Mouse (Mus musculus) erythroblast, embryonic 14.5 days (primary cell): ENCODE results near the gene Ankrd6. TPM values are rescaled to one million over a fixed set of nuclear protein-coding genes. Genes with fewer than 3 reads are reported as not detected.

Source experiments
- H3K27me3 ChIP-seq: 2 replicates; pipeline ENCODE4 v1.6.1; 2012; ENCODE audit warnings: inconsistent platforms; ENCODE audit not compliant: control insufficient read depth
- H3K36me3 ChIP-seq: 2 replicates; pipeline ENCODE4 v1.6.1; 2012; ENCODE audit warnings: mild to moderate bottlenecking, inconsistent platforms; ENCODE audit not compliant: control insufficient read depth
- H3K4me1 ChIP-seq: 2 replicates; pipeline ENCODE4 v1.6.1; 2012; ENCODE audit warnings: inconsistent platforms; ENCODE audit not compliant: control insufficient read depth
- H3K4me3 ChIP-seq: replicated peaks from 2 replicates; pipeline ENCODE3; 2012; ENCODE audit warnings: moderate library complexity, mild to moderate bottlenecking, inconsistent platforms
- H3K9me3 ChIP-seq: 2 replicates; pipeline ENCODE4 v1.6.1; 2012; ENCODE audit warnings: low read length, inconsistent platforms, mixed read lengths; ENCODE audit not compliant: control insufficient read depth
- GATA1 ChIP-seq: IDR thresholded peaks from 2 replicates; pipeline ENCODE4 v1.6.1; 2012; ENCODE audit warnings: low read length, inconsistent platforms, mixed read lengths
- TAL1 ChIP-seq: IDR thresholded peaks from 3 replicates; pipeline ENCODE4 v1.6.1; 2012; ENCODE audit warnings: low read length, inconsistent platforms, mixed read lengths
- polyA plus RNA-seq: library from polyadenylated mRNA; stranded (reverse); fragments of >175 nt; gene quantifications from 2 replicates; pipeline ENCODE4 v1.2.3, GENCODE M21; 2012

Gene Ankrd6
- polyA plus RNA-seq, 1 experiment, result 0.01 TPM

DNA sequence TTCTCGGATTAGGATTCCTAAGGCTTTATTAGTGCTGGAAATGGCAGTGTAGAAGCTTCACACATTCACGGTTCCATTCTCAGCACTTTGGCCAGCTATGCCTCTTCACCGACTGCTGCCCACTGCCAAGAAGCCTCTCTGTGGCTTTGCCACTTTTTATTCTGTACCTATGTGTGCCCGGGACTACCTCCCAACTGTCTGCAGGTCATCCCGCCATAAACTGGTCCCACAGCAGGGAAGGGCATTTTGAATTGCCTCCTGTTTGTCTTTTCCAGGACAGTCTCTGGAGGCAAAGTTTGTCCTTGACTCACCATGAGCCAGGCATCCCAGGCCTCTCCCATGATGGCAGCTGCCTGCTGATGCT lies 59.9 kb downstream of the Ankrd6 start:
- H3K36me3 ChIP-seq, result no peaks in the 10 kb centered on the region
- H3K27me3 ChIP-seq, result peaks cover 10% of the 10 kb centered on the region
- H3K4me3 ChIP-seq, result no peak overlapping the region
- no peaks in the 10 kb centered on the region; the same call in 1 of the 2 replicates for H3K9me3 ChIP-seq
- TF ChIP-seq GATA1 (no peak), TAL1 (no peak)
- H3K4me1 ChIP-seq, result no peaks in the 10 kb centered on the region; the same call in 1 of the 2 replicates

DNA sequence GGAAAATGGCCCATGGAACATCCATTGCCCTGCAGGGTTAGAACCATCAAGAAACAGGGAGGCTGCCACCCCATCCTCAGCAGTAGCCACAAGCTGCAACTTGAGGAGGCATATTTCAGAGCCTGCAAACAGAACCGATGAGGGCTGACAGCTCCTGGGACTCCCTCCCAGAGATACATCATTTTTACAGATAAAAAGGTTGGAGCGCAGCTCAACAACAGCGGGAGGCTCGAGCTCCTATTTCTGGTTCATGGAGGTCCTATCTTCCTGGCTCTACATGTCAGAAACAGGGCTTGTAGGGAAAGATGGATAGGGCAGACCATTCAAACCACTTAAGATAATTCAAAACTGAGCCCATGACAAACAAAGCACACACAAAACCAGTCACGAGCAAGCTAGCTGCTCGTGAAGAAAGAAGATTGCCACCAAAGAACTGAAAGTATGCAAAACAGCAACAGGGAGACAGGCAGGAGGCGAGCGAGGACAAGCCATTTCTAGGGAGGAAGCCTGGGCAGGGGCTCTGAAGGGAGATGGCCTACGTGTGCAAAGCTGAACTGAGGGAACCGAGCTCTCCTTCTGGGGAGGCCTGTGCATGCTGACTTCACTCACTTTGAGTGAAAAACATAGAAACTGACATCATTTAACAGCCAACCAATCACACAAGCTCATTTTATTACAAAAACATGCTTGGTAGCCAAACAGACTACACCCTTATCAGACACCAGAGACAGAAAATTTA lies 60.5 kb downstream of the Ankrd6 start:
- Histone ChIP-seq H3K4me3 (no peak overlapping the region), H3K4me1 (no peaks in the 10 kb centered on the region; the same call in 1 of the 2 replicates), H3K27me3 (peaks cover 12% of the 10 kb centered on the region), H3K36me3 (no peaks in the 10 kb centered on the region), H3K9me3 (no peaks in the 10 kb centered on the region; the same call in 1 of the 2 replicates)
- no peak for TF ChIP-seq TAL1
- TF ChIP-seq GATA1, result no peak

DNA sequence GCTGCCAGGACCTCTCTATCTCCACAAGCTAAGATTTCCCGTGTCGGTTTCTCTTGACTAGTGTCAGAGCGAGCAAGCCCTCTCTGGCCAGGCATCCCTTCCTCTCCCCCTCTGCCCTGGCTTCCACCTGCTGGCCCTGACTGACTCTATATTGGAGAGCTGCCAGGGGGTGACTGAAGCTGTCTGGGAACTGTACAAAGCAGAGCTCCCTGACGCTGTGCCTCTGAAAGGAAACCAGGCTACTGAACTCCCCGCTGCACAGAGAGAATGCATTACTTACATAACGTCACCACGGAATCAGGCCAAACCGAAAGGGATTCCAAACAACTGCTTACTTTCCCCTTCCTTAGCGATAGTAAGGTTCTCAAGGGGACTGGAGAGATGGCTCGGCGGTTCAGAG lies 61.4 kb downstream of the Ankrd6 start:
- no peak for TF ChIP-seq GATA1
- no peak for TF ChIP-seq TAL1
- Histone ChIP-seq H3K4me1 (no peaks in the 10 kb centered on the region; the same call in 1 of the 2 replicates), H3K36me3 (no peaks in the 10 kb centered on the region), H3K27me3 (peaks cover 12% of the 10 kb centered on the region), H3K4me3 (no peak overlapping the region), H3K9me3 (no peaks in the 10 kb centered on the region; the same call in 1 of the 2 replicates)

DNA sequence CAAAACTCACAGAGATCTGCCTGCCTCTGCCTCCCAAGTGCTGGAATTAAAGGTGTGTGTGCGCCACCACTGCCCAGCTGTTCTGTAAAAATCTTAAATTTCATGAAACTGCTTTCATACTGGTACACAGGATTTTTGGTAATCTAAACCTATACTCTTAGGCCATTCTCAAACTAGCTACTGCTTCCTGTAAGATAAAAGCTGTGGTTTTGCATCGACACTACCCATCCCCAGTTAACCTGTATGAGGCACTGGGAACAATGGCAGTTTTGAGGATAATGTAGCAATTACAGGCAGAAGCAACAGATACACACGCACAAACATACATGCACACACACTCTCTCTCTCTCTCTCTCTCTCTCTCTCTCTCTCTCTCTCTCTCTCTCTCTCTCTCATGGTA lies 64.2 kb downstream of the Ankrd6 start:
- Histone ChIP-seq H3K27me3 (peaks cover 9% of the 10 kb centered on the region; the same call in 1 of the 2 replicates), H3K4me1 (no peaks in the 10 kb centered on the region), H3K9me3 (no peaks in the 10 kb centered on the region), H3K4me3 (no peak overlapping the region), H3K36me3 (no peaks in the 10 kb centered on the region)
- TF ChIP-seq GATA1 (no peak), TAL1 (no peak)

DNA sequence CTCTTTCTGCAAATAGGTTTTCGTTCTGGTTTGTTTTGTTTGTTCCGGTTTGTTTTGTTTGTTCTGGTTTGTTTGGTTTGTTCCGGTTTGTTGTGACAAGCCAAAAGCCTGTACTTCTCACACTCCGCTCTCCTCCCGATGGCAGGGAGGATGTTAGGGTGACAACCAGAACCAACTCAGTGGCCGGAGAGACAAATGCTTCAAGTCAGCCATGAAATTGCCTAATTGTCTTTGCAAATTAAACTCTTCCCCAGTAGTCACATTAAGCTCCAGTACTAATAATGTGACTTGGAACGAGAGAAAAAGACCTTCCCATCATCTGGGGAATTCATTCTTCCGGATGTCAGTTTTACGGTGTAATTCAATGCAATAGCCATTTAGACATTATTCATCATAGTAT lies 66.0 kb downstream of the Ankrd6 start:
- Histone ChIP-seq H3K4me3 (no peak overlapping the region), H3K27me3 (peaks cover 6% of the 10 kb centered on the region; the same call in 1 of the 2 replicates), H3K4me1 (no peaks in the 10 kb centered on the region), H3K36me3 (no peaks in the 10 kb centered on the region), H3K9me3 (no peaks in the 10 kb centered on the region)
- TF ChIP-seq TAL1 (no peak), GATA1 (no peak)

DNA sequence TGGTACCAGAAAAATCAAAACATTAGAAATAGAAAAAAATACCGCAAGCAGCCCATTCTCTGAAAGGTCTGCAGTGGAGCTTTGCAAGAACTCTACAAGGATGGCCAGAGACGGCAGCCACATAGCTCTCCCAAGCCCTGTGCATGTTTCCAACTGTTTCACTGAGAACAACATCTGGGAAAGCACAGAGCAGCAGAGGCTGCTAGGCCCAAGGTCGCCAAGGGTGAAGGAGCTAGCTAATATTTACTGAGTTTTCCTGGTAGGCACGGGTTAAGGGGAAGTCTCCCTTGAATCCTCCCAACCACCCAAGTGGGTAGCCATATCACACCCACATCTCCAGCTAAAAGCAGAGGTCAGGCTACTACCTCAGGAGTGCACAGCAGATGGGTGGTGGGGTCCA lies 69.6 kb downstream of the Ankrd6 start:
- Histone ChIP-seq H3K36me3 (no peaks in the 10 kb centered on the region), H3K9me3 (no peaks in the 10 kb centered on the region), H3K4me1 (no peaks in the 10 kb centered on the region), H3K4me3 (no peak overlapping the region), H3K27me3 (peaks cover 5% of the 10 kb centered on the region)
- no peak for TF ChIP-seq GATA1
- no peak for TF ChIP-seq TAL1

DNA sequence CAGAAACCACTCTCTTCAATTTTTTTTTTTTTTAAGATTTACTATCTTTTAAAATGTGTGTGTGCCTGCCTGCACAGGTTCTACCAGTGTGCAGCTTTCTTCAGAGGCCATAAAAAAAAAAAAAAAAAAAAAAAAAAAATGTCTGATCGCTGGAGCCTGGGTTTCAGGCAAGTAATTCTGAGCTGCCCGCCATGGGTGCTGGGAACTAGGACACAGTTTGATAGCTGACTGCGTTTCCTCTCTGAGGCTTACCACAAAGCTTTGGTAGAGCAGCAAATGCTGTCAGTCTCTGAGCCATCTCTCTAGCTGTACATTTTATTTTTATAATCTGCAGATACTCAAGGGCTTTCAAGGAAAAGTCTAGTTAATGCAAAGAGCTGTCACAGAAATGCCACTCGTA lies 76.0 kb downstream of the Ankrd6 start:
- TF ChIP-seq GATA1, result no peak
- TF ChIP-seq TAL1, result no peak
- Histone ChIP-seq H3K36me3 (no peaks in the 10 kb centered on the region), H3K27me3 (peaks cover 17% of the 10 kb centered on the region), H3K9me3 (no peaks in the 10 kb centered on the region), H3K4me1 (peaks cover 6% of the 10 kb centered on the region), H3K4me3 (no peak overlapping the region)

DNA sequence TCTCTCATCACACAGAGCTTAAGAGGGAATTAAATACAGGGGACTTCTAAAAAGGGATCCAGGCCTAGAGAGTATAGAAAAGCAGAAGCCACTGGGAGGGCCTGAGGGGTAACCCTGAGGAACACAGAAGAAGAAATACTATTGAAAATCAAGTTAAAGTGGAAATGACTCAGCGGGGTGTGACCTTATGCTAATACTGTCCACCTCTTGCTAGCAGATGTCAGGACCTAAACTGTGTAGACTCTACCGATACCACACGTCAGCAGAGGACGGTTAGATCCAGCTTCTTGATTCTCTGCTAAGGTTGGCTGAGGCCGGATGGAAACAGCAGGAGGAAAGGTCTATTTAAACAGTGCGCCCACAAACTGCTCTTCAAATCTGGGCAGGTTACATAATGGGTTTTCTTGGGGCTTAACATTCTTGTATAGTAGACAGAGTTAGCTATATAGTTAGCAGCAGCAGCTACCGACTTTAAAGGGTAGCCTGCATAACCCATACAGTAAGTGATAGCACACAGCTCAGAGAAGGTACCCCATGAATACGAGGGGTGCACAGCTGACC lies 78.4 kb downstream of the Ankrd6 start:
- H3K9me3 ChIP-seq, result no peaks in the 10 kb centered on the region
- H3K36me3 ChIP-seq, result no peaks in the 10 kb centered on the region
- peaks cover 30% of the 10 kb centered on the region for H3K4me1 ChIP-seq
- TF ChIP-seq TAL1 (no peak), GATA1 (no peak)
- peaks cover 32% of the 10 kb centered on the region for H3K27me3 ChIP-seq
- H3K4me3 ChIP-seq, result no peak overlapping the region

DNA sequence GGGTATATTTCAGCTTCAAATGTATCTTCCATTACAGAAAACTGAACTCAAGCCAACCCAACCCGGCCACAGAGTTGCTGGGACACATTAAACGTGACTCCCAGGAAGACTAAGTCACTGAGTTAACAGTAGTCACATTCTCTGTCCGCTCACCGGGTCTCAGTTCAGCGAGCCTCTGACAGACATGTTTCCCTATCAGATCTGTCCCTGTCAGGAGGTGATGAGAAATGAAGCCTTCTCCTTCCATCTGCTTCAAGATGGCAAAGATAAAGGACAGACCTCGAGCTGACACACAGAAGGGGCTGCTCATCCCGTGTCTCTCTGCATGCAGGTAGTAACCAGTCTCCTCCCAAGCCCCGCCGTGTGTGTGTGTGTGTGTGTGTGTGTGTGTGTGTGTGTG lies 81.3 kb downstream of the Ankrd6 start:
- Histone ChIP-seq H3K36me3 (no peaks in the 10 kb centered on the region), H3K9me3 (no peaks in the 10 kb centered on the region), H3K27me3 (peaks cover 32% of the 10 kb centered on the region), H3K4me3 (no peak overlapping the region), H3K4me1 (peaks cover 46% of the 10 kb centered on the region)
- TF ChIP-seq TAL1, result no peak
- TF ChIP-seq GATA1, result peak; percentile 16; the same call in 1 of the 2 replicates

DNA sequence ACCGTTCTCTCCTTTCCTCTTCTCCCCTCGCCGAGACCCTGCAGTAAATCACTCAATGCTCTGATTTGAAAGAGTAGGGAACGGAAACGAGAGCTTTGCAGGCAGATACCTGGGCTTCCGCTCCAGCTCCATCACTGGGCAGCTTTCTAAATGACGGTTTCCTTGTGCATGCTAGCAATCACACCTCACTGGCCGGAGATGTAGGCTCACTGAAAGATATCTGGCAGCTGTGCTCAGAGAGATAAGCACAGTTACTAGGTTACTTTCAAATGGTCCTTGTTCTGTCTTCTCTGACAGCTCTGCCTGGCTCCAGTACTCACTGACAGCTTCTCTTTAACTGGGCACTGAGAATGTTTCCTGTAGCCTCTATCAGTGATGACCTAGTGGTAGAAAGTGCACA lies 81.8 kb downstream of the Ankrd6 start:
- Histone ChIP-seq H3K4me3 (no peak overlapping the region), H3K4me1 (peaks cover 51% of the 10 kb centered on the region), H3K9me3 (no peaks in the 10 kb centered on the region), H3K27me3 (peaks cover 37% of the 10 kb centered on the region), H3K36me3 (no peaks in the 10 kb centered on the region)
- TF ChIP-seq GATA1 (peak; percentile 65), TAL1 (peak; percentile 42; the same call in 2 of the 3 replicates)
